Mouse (Mus musculus) MEL (cell line): ENCODE results near the gene Crkl. TPM values are rescaled to one million over a fixed set of nuclear protein-coding genes. Genes with fewer than 3 reads are reported as not detected.

Experiments used
- DNase-seq: peaks from one replicate; pipeline ENCODE4 v3.0.0; 2011; ENCODE audit warnings: low read depth, low spot score
- H3K27ac ChIP-seq: 2 replicates; pipeline ENCODE4 v1.5.1; 2012; ENCODE audit warnings: low read depth, mild to moderate bottlenecking, control low read depth, low read length, moderate library complexity; ENCODE audit not compliant: control insufficient read depth
- H3K27me3 ChIP-seq, 2 experiments: fragments of 150-350 bp in 1 of 2; sonication (generic) in 1 of 2; 2 replicates each; pipeline ENCODE4 v1.6.1; 2012; ENCODE audit warnings: low read length in 2 of 2, mild to moderate bottlenecking in 2 of 2, improper control_type of control experiment in 1 of 2, moderate library complexity in 1 of 2; ENCODE audit not compliant: insufficient read depth in 2 of 2, control insufficient read depth in 1 of 2
- H3K36me3 ChIP-seq, 2 experiments: 2 replicates each; pipeline ENCODE4 v1.6.1; 2012 to 2014; ENCODE audit warnings: low read length in 2 of 2, improper control_type of control experiment in 1 of 2, inconsistent platforms in 1 of 2, mild to moderate bottlenecking in 1 of 2; ENCODE audit not compliant: insufficient read depth in 2 of 2, control insufficient read depth in 1 of 2
- H3K4me1 ChIP-seq, 2 experiments: fragments of 150-350 bp in 1 of 2; sonication (generic) in 1 of 2; 2 replicates each; pipeline ENCODE4 v1.6.1; 2012; ENCODE audit warnings: low read length in 2 of 2, improper control_type of control experiment in 1 of 2, mild to moderate bottlenecking in 1 of 2; ENCODE audit not compliant: insufficient read depth in 2 of 2, control insufficient read depth in 1 of 2
- H3K4me3 ChIP-seq, 2 experiments: fragments of 150-350 bp in 1 of 2; sonication (generic) in 1 of 2; 2 replicates each; pipeline ENCODE4 v1.5.1; 2012; ENCODE audit warnings: low read depth in 2 of 2, low read length in 2 of 2, mild to moderate bottlenecking in 2 of 2, moderate library complexity in 2 of 2, control low read depth in 1 of 2, improper control_type of control experiment in 1 of 2; ENCODE audit not compliant: control insufficient read depth in 1 of 2, insufficient read depth in 1 of 2
- H3K79me2 ChIP-seq: 2 replicates; pipeline ENCODE4 v1.6.1; 2012; ENCODE audit warnings: mild to moderate bottlenecking, low read length, moderate library complexity; ENCODE audit not compliant: control insufficient read depth, poor library complexity, insufficient read depth
- H3K9ac ChIP-seq: 2 replicates; pipeline ENCODE4 v1.6.1; 2012; ENCODE audit warnings: low read depth, mild to moderate bottlenecking, control low read depth, low read length, moderate library complexity; ENCODE audit not compliant: control insufficient read depth, poor library complexity, severe bottlenecking
- H3K9me3 ChIP-seq: fragments of 150-350 bp; sonication (generic); replicated peaks from 2 replicates; pipeline ENCODE4 v1.6.1; 2012; ENCODE audit warnings: mild to moderate bottlenecking, low read length, improper control_type of control experiment, moderate library complexity; ENCODE audit not compliant: insufficient read depth
- CTCF ChIP-seq, 3 experiments: IDR thresholded peaks in 2 of 3; conservative IDR thresholded peaks in 1 of 3; 2 replicates each; pipeline ENCODE4 v1.5.1; 2011 to 2012; ENCODE audit warnings: low read length in 3 of 3, low read depth in 2 of 3, mild to moderate bottlenecking in 2 of 3, improper control_type of control experiment in 1 of 3, inconsistent platforms in 1 of 3, mixed read lengths in 1 of 3, moderate library complexity in 1 of 3; ENCODE audit not compliant: control insufficient read depth in 1 of 3, insufficient read depth in 1 of 3, poor library complexity in 1 of 3, severe bottlenecking in 1 of 3
- ELF1 ChIP-seq: IDR thresholded peaks from 2 replicates; pipeline ENCODE4 v1.6.1; 2014; ENCODE audit warnings: low read depth, mild to moderate bottlenecking, inconsistent platforms, low read length, improper control_type of control experiment, moderate library complexity
- EP300 ChIP-seq, 2 experiments: IDR thresholded peaks; 2 replicates each; pipeline ENCODE4 v1.6.1; 2011; ENCODE audit warnings: improper control_type of control experiment in 2 of 2, low read length in 2 of 2, low read depth in 1 of 2, mild to moderate bottlenecking in 1 of 2
- ETS1 ChIP-seq: IDR thresholded peaks from 2 replicates; pipeline ENCODE4 v1.6.1; 2012; ENCODE audit warnings: low read depth, mild to moderate bottlenecking, inconsistent platforms, low read length, improper control_type of control experiment, moderate library complexity
- GABPA ChIP-seq: IDR thresholded peaks from 2 replicates; pipeline ENCODE4 v1.6.1; 2012; ENCODE audit warnings: low read depth, mild to moderate bottlenecking, inconsistent platforms, low read length, improper control_type of control experiment, moderate library complexity
- HCFC1 ChIP-seq: IDR thresholded peaks from 2 replicates; pipeline ENCODE4 v1.6.1; 2012; ENCODE audit warnings: low read depth, mild to moderate bottlenecking, inconsistent platforms, low read length, improper control_type of control experiment, moderate library complexity
- KAT2A ChIP-seq: conservative IDR thresholded peaks from 2 replicates; pipeline ENCODE4 v1.6.1; 2012; ENCODE audit warnings: low read depth, low read length, improper control_type of control experiment, inconsistent platforms
- MAX ChIP-seq: IDR thresholded peaks from 2 replicates; pipeline ENCODE4 v1.6.1; 2011; ENCODE audit warnings: low read length, improper control_type of control experiment
- MAZ ChIP-seq: IDR thresholded peaks from 2 replicates; pipeline ENCODE4 v1.6.1; 2012; ENCODE audit warnings: low read depth, mild to moderate bottlenecking, inconsistent platforms, low read length, improper control_type of control experiment
- MXI1 ChIP-seq: IDR thresholded peaks from 2 replicates; pipeline ENCODE4 v1.6.1; 2011; ENCODE audit warnings: mild to moderate bottlenecking, low read depth, low read length, improper control_type of control experiment
- MYC ChIP-seq: IDR thresholded peaks from 2 replicates; pipeline ENCODE4 v1.6.1; 2011; ENCODE audit warnings: low read depth, mild to moderate bottlenecking, low read length, improper control_type of control experiment, moderate library complexity
- NELFE ChIP-seq: IDR thresholded peaks from 2 replicates; pipeline ENCODE4 v1.6.1; 2011; ENCODE audit warnings: low read depth, low read length, improper control_type of control experiment
- NRF1 ChIP-seq: IDR thresholded peaks from 2 replicates; pipeline ENCODE4 v1.6.1; 2014; ENCODE audit warnings: low read depth, mild to moderate bottlenecking, inconsistent platforms, low read length, improper control_type of control experiment, moderate library complexity; ENCODE audit not compliant: poor library complexity, insufficient read depth, severe bottlenecking
- POLR2A ChIP-seq, 2 experiments: IDR thresholded peaks; 2 replicates each; pipeline ENCODE4 v1.6.1; 2011 to 2012; ENCODE audit warnings: low read length in 2 of 2, mild to moderate bottlenecking in 2 of 2, control low read depth in 1 of 2, improper control_type of control experiment in 1 of 2, low read depth in 1 of 2, moderate library complexity in 1 of 2; ENCODE audit not compliant: control insufficient read depth in 1 of 2, insufficient read depth in 1 of 2, poor library complexity in 1 of 2
- POLR2AphosphoS2 ChIP-seq: IDR thresholded peaks from 2 replicates; pipeline ENCODE4 v1.6.1; 2011; ENCODE audit warnings: low read length, improper control_type of control experiment
- SIN3A ChIP-seq: IDR thresholded peaks from 2 replicates; pipeline ENCODE4 v1.6.1; 2012; ENCODE audit warnings: low read length, improper control_type of control experiment, inconsistent platforms
- TBP ChIP-seq: IDR thresholded peaks from 2 replicates; pipeline ENCODE4 v1.8.0; 2011; ENCODE audit warnings: low read depth, low read length, improper control_type of control experiment
- TCF12 ChIP-seq: IDR thresholded peaks from 2 replicates; pipeline ENCODE4 v1.6.1; 2014; ENCODE audit warnings: low read depth, mild to moderate bottlenecking, inconsistent platforms, low read length, improper control_type of control experiment, moderate library complexity
- ZC3H11A ChIP-seq: IDR thresholded peaks from 2 replicates; pipeline ENCODE4 v1.6.1; 2012; ENCODE audit warnings: low read depth, mild to moderate bottlenecking, inconsistent platforms, low read length, improper control_type of control experiment
- ZMIZ1 ChIP-seq: IDR thresholded peaks from 2 replicates; pipeline ENCODE4 v1.6.1; 2012; ENCODE audit warnings: low read depth, mild to moderate bottlenecking, inconsistent platforms, low read length, improper control_type of control experiment, moderate library complexity
- ZNF384 ChIP-seq: IDR thresholded peaks from 2 replicates; pipeline ENCODE4 v1.6.1; 2012; ENCODE audit warnings: low read depth, mild to moderate bottlenecking, inconsistent platforms, low read length, improper control_type of control experiment
- polyA plus RNA-seq, 2 experiments: library from polyadenylated mRNA; stranded (reverse) in 1 of 2; unstranded in 1 of 2; fragments of >175 nt in 1 of 2; fragments of >200 nt in 1 of 2; gene quantifications; 2 replicates each; pipeline versions ENCODE4 v1.2.1 to v1.2.4; 2012; ENCODE audit warnings: low replicate concordance in 2 of 2, low read depth in 1 of 2; ENCODE audit not compliant: insufficient read length in 2 of 2, insufficient read depth in 1 of 2, missing spikeins in 1 of 2
- total RNA-seq: library from RNA; depleted of rRNA; stranded (reverse); fragments of 300-350 nt; gene quantifications from 2 replicates; pipeline ENCODE4 v1.2.3, GENCODE M21; 2012; rRNA removed

Crkl gene
- total RNA-seq (14.9 and 16.2 TPM in 2 replicates), polyA plus RNA-seq (100 to 1,000 TPM in 1 of 2 experiments, 10 to 100 TPM in 1; 34.6 to 146 TPM)

GRCm38 (mm10) chr16:17451541-17452372, at the start of gene Crkl:
Crkl (plus strand) TSS chr16:17451987.
- H3K36me3 ChIP-seq, result peaks cover 6 to 20% of the 10 kb centered on the region in 2 experiments
- DNase-seq, result peak; percentile 98
- no peaks in the 10 kb centered on the region for H3K27me3 ChIP-seq
- peak within 1 kb of the TSS; percentile 87 for H3K9ac ChIP-seq
- H3K9me3 ChIP-seq, result no peaks in the 10 kb centered on the region
- H3K4me1 ChIP-seq, result peaks cover 0 to 7% of the 10 kb centered on the region in 2 experiments; a peak in 2 of 4 replicates
- TF ChIP-seq EP300 (IDR thresholded peaks at IDR 0.05; ENCODE audit: low read depth in 1 of 2, low read length in 2 of 2) (no peak), GABPA (no peak), POLR2AphosphoS2 (peak; percentile 88), TBP (peak; percentile 39; the same call in 1 of the 2 replicates), CTCF (IDR thresholded peaks at IDR 0.05 in 2 of 3, conservative IDR thresholded peaks at IDR 0.05 in 1 of 3; ENCODE audit: control insufficient read depth in 1 of 3, insufficient read depth in 1 of 3, low read depth in 2 of 3, low read length in 3 of 3, poor library complexity in 1 of 3, severe bottlenecking in 1 of 3) (0 out of 6 replicates have a peak, but pooled peaks of 1 of the 3 experiments have one; percentile 10), POLR2A (IDR thresholded peaks at IDR 0.05; ENCODE audit: control insufficient read depth in 1 of 2, insufficient read depth in 1 of 2, low read depth in 1 of 2, low read length in 2 of 2, poor library complexity in 1 of 2) (peak; percentile 87 to 96), ELF1 (peak; percentile 57; the same call in 1 of the 2 replicates), SIN3A (peak; percentile 87), MAX (peak; percentile 43), ETS1 (peak; percentile 12; the same call in 1 of the 2 replicates), MXI1 (peak; percentile 77), NRF1 (peak; percentile 87), MYC (peak; percentile 76), KAT2A (no peak), ZNF384 (no peak), ZC3H11A (no peak), NELFE (peak; percentile 96), ZMIZ1 (peak; percentile 80), TCF12 (peak; percentile 67; the same call in 1 of the 2 replicates), HCFC1 (peak; percentile 80), MAZ (peak; percentile 92; the same call in 1 of the 2 replicates)
- H3K27ac ChIP-seq, result peak within 1 kb of the TSS; percentile 58
- peak within 1 kb of the TSS; percentile 75 to 94 for H3K4me3 ChIP-seq
- H3K79me2 ChIP-seq, result peaks cover 39% of the 10 kb centered on the region
